Mouse (Mus musculus) heart, embryonic 12.5 days (tissue): Measurements from ENCODE around the gene Rac3. TPM values are rescaled to one million over a fixed set of nuclear protein-coding genes. Genes with fewer than 3 reads are reported as not detected.

ENCODE experiments used
- ATAC-seq: fragments of 200-750 bp; cut with Nextera tagmentation; 2 replicates; pipeline ENCODE4 v1.8.0; 2017; ENCODE audit warnings: moderate TSS enrichment, moderate library complexity; ENCODE audit not compliant: insufficient number of reproducible peaks, low FRiP score
- H3K27ac ChIP-seq: fragments of 300-500 bp; sonication (generic); 2 replicates; pipeline ENCODE4 v1.5.1; 2016; ENCODE audit warnings: mild to moderate bottlenecking, moderate library complexity; ENCODE audit not compliant: poor library complexity, severe bottlenecking
- H3K27me3 ChIP-seq: fragments of 300-500 bp; sonication (generic); replicated peaks from 2 replicates; pipeline ENCODE4 v1.6.1; 2016; ENCODE audit warnings: mild to moderate bottlenecking, moderate library complexity
- H3K36me3 ChIP-seq: fragments of 300-500 bp; sonication (generic); 2 replicates; pipeline ENCODE4 v1.6.1; 2016; ENCODE audit warnings: mild to moderate bottlenecking, moderate library complexity
- H3K4me1 ChIP-seq: fragments of 300-500 bp; sonication (generic); replicated peaks from 2 replicates; pipeline ENCODE4 v1.6.1; 2016; ENCODE audit warnings: mild to moderate bottlenecking
- H3K4me2 ChIP-seq: fragments of 300-500 bp; sonication (generic); 2 replicates; pipeline ENCODE4 v1.6.1; 2016; ENCODE audit warnings: mild to moderate bottlenecking, moderate library complexity
- H3K4me3 ChIP-seq: fragments of 300-500 bp; sonication (generic); 2 replicates; pipeline ENCODE4 v1.5.1; 2016; ENCODE audit warnings: mild to moderate bottlenecking
- H3K9ac ChIP-seq: fragments of 300-500 bp; sonication (generic); 2 replicates; pipeline ENCODE4 v1.6.1; 2016; ENCODE audit warnings: mild to moderate bottlenecking, moderate library complexity
- H3K9me3 ChIP-seq: fragments of 300-500 bp; sonication (generic); replicated peaks from 2 replicates; pipeline ENCODE4 v1.6.1; 2016; ENCODE audit warnings: mild to moderate bottlenecking, moderate library complexity
- WGBS: fragments of 180-500 bp; shearing (Covaris S2); methylation state at CpG from one replicate; pipeline ENCODE4 v1.1.7; 2016; 5-methylcytosine and 5-hydroxymethylcytosine counted together
- polyA plus RNA-seq: library from polyadenylated mRNA; unstranded; fragments of >200 nt; fragmentation: Nextera tagmentation; extraction: Ambion mirVana; gene quantifications from 2 replicates; pipeline ENCODE4 v1.2.1, GENCODE M21; 2016

Gene Rac3
- polyA plus RNA-seq, 1 experiment from 2014 or later = 7.6 TPM

DNA sequence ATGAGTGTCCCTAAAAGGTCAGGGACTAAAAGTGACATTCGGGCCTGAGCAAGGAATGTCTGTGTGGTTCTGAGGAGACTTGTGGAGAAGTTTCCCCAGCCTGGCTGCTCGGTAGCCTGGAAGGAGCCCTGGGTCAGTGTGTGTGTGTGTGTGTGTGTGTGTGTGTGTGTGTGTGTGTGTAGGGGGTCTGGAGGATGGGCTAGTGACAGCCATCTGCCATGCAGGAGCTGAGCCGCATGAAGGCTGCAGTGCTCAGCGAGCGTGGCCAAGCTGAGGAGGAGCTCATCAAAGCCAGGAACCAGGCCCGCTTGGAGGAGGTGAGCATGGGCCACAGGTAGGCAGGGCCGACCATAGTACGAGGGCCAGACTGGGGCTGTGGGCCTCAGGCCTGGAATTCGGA lies 2.0 kb upstream of the Rac3 start:
- ATAC-seq = no peak
- H3K4me1 ChIP-seq = peaks cover 28% of the 10 kb centered on the region
- H3K27me3 ChIP-seq = peaks cover 45% of the 10 kb centered on the region
- H3K4me3 ChIP-seq = no peak overlapping the region
- H3K9me3 ChIP-seq = no peaks in the 10 kb centered on the region
- 91% methylated on average over 9 of the region's 9 CpGs for WGBS
- H3K36me3 ChIP-seq = peaks cover 39% of the 10 kb centered on the region
- H3K27ac ChIP-seq = no peak overlapping the region
- no peak overlapping the region for H3K4me2 ChIP-seq
- no peak overlapping the region for H3K9ac ChIP-seq

GRCm38 (mm10) chr11:120719841-120720376 lies 1.4 kb upstream of the Rac3 start:
- Histone ChIP-seq H3K4me3 (no peak overlapping the region), H3K4me1 (peaks cover 22% of the 10 kb centered on the region), H3K9ac (no peak overlapping the region), H3K9me3 (no peaks in the 10 kb centered on the region), H3K4me2 (no peak overlapping the region), H3K36me3 (peaks cover 39% of the 10 kb centered on the region), H3K27me3 (peaks cover 45% of the 10 kb centered on the region), H3K27ac (no peak overlapping the region)
- WGBS = 91% methylated on average over 13 of the region's 13 CpGs
- no peak for ATAC-seq

DNA sequence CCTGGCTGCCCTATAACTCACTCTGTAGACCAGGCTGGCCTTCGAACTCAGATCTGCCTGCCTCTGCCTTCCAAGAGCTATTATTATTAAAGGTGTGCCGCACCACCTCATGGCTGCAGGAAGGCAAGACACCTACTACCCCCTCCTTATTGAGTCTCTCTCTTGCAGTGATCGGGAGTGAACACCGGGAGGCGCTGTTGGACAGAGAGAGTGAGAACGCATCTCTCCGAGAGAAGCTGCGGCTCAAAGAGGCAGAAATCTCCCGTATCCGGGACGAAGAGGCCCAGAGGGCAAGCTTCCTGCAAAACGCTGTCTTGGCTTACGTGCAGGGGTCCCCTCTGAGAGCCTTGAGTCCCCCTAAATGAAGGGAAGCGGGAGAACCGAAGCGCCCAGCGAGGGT lies 820 bp upstream of the Rac3 start:
- peak overlapping the region; percentile 72 for H3K4me3 ChIP-seq
- H3K9me3 ChIP-seq = no peaks in the 10 kb centered on the region
- peaks cover 18% of the 10 kb centered on the region for H3K4me1 ChIP-seq
- H3K9ac ChIP-seq = peak overlapping the region; percentile 84
- H3K36me3 ChIP-seq = peaks cover 39% of the 10 kb centered on the region
- H3K4me2 ChIP-seq = peak overlapping the region; percentile 99
- H3K27ac ChIP-seq = no peak overlapping the region
- peaks cover 49% of the 10 kb centered on the region for H3K27me3 ChIP-seq
- 12% methylated on average over 17 of the region's 17 CpGs for WGBS
- ATAC-seq = 0 out of 2 replicates have a peak, but pooled peaks have one; percentile 8

DNA sequence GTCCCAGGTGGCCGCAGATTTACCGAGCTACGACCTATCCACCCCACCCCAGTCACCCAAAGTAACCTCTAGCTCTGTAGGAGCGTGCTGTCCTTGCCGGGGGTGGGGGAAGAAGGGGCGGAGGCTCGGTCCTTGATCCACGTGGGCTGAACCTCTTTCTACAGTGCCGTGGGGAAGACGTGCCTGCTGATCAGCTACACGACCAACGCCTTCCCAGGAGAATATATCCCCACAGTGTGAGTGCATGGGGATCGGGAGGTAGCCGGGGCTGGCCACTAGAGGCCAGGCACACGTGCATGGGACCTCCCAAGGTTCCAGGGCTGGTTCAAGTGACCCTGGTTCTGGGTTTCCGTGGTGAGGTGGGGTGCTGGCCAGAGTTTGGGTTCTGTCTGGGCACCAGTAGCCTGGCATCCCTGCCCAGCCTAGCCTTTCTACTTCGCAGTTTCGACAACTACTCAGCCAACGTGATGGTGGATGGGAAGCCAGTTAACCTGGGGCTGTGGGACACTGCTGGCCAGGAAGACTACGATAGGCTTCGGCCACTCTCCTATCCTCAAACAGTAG lies 879 bp downstream of the Rac3 start:
- no peak for ATAC-seq
- WGBS = 21% methylated on average over 21 of the region's 21 CpGs

GRCm38 (mm10) chr11:120722761-120723382 lies 1.6 kb downstream of the Rac3 start:
- no peaks in the 10 kb centered on the region for H3K9me3 ChIP-seq
- no peak for ATAC-seq
- no peak overlapping the region for H3K4me3 ChIP-seq
- H3K27me3 ChIP-seq = peaks cover 59% of the 10 kb centered on the region
- no peak overlapping the region for H3K27ac ChIP-seq
- WGBS = 85% methylated on average over 11 of the region's 11 CpGs
- no peak overlapping the region for H3K9ac ChIP-seq
- H3K4me2 ChIP-seq = no peak overlapping the region
- H3K4me1 ChIP-seq = peaks cover 28% of the 10 kb centered on the region
- peaks cover 22% of the 10 kb centered on the region for H3K36me3 ChIP-seq

More for the DNA sequence above, 879 bp downstream of the Rac3 start:
- Histone ChIP-seq H3K27me3 (peaks cover 59% of the 10 kb centered on the region), H3K4me2 (peak overlapping the region; percentile 99), H3K4me3 (peak overlapping the region; percentile 72), H3K36me3 (peaks cover 29% of the 10 kb centered on the region), H3K9me3 (no peaks in the 10 kb centered on the region), H3K27ac (no peak overlapping the region), H3K9ac (peak overlapping the region; percentile 84), H3K4me1 (peaks cover 28% of the 10 kb centered on the region)

DNA sequence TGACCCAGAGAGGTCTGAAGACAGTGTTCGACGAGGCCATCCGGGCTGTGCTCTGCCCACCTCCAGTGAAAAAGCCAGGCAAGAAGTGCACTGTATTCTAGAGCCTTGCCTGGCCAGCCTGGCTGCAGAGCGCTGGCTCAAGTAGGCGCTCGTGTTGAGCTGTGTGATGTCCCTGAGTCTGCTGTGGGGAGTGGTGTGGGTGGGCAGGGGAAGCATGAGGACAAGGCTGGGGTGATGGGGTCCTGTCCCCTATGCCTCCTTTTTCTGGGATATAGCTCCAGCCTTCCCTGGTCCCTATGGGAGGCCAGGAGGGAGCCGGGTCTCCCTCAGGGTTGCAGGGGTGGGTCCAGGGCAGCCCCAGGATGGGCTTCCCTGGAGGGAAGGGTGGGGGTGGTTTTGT lies 2.2 kb downstream of the Rac3 start:
- H3K36me3 ChIP-seq = peaks cover 16% of the 10 kb centered on the region
- H3K9ac ChIP-seq = no peak overlapping the region
- peaks cover 28% of the 10 kb centered on the region for H3K4me1 ChIP-seq
- no peak for ATAC-seq
- no peak overlapping the region for H3K4me2 ChIP-seq
- no peak overlapping the region for H3K27ac ChIP-seq
- peaks cover 64% of the 10 kb centered on the region for H3K27me3 ChIP-seq
- no peaks in the 10 kb centered on the region for H3K9me3 ChIP-seq
- WGBS = 84% methylated on average over 7 of the region's 7 CpGs
- H3K4me3 ChIP-seq = no peak overlapping the region

DNA sequence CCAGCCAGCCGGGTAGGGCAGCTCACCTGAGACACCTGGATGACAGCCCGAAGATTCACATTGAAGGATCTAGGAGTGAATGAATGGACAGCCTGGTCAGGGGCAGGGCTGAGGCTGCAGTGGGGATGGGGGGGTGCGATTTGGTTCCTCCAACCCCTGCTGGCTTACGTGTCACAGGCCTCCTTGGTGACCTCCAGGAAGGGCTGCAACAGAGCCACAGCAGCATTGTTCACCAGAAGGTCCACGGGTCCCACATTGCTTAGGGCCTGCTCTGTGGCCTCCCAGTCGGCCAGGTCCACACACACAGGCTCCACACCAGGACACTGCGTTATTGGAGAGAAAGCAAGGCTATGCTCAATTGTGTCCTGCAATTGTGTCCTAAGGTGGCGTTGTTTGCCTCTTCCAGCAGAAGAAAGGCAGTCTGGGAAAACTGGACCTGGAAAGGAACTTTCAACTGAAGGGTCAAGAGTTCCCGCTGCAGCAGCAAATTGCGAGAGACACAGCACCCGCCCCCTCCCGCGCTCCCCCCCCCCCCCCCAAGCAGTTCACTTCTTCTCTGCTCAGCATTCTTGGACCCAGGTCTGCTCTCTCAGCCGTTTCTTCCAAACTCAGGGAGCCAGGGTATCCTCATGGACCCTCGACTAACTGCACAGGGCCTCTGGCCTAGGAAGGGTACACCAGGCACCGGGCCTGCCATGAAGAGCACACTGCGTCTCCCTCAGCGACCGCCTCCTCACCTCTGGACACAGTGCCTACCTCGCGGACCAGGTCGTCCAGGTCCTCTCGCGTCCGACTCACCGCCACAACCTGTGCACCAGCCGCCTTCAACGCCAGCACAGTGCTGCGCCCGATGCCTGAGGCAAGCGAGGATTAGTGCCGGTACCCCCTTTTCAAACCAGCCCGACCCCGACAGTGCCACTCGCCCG lies 5.2 kb downstream of the Rac3 start:
- Histone ChIP-seq H3K9ac (peak overlapping the region; percentile 54), H3K4me1 (peaks cover 21% of the 10 kb centered on the region), H3K27me3 (peaks cover 68% of the 10 kb centered on the region), H3K4me3 (peak overlapping the region; percentile 64), H3K36me3 (no peaks in the 10 kb centered on the region), H3K27ac (no peak overlapping the region), H3K4me2 (peak overlapping the region; percentile 91), H3K9me3 (no peaks in the 10 kb centered on the region)
- peak; percentile 19 for ATAC-seq
- 22% methylated on average over 32 of the region's 36 CpGs for WGBS

DNA sequence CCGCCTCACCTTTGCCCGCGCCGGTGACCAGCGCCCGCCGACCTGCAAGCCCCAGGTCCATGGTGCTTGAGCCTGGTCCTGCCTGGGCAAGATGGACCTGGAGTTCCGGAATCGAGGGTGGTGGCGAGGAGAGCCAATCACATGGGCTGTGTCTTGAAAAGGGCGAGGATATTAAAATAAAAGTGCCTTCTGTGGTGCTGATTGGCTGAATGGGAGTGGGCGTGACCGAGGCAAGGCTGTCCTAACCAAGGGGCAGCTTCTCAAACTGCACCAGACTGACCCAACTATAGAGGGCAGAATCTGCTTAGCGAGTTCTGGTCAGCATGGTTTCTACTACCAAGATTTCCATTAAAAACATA lies 5.9 kb downstream of the Rac3 start, which contains the start of gene Dcxr:
Dcxr (minus strand) TSS at position 113 of the 359 bp plus-strand sequence.
- Histone ChIP-seq H3K9me3 (no peaks in the 10 kb centered on the region), H3K9ac (peak within 1 kb of the TSS; percentile 54), H3K27me3 (peaks cover 61% of the 10 kb centered on the region), H3K4me2 (peak within 1 kb of the TSS; percentile 91), H3K36me3 (no peaks in the 10 kb centered on the region), H3K4me3 (peak within 1 kb of the TSS; percentile 64), H3K27ac (no peak within 1 kb of the TSS), H3K4me1 (peaks cover 15% of the 10 kb centered on the region)
- WGBS = 1% methylated on average over 14 of the region's 14 CpGs
- ATAC-seq = peak; percentile 89

- Histone ChIP-seq H3K27ac (no peak overlapping the region), H3K4me2 (peak overlapping the region; percentile 91), H3K4me1 (peaks cover 18% of the 10 kb centered on the region), H3K9me3 (no peaks in the 10 kb centered on the region), H3K9ac (no peak overlapping the region), H3K4me3 (no peak overlapping the region), H3K27me3 (peaks cover 57% of the 10 kb centered on the region), H3K36me3 (no peaks in the 10 kb centered on the region)
- no peak for ATAC-seq
- WGBS = 59% methylated on average over 12 of the region's 12 CpGs
Observed at GRCm38 (mm10) chr11:120727564-120727963, 6.3 kb downstream of the Rac3 start.

GRCm38 (mm10) chr11:120728530-120729240 lies 7.4 kb downstream of the Rac3 start:
- Histone ChIP-seq H3K9ac (no peak overlapping the region), H3K36me3 (no peaks in the 10 kb centered on the region), H3K27ac (no peak overlapping the region), H3K4me1 (peaks cover 21% of the 10 kb centered on the region), H3K9me3 (no peaks in the 10 kb centered on the region), H3K4me3 (no peak overlapping the region), H3K4me2 (no peak overlapping the region), H3K27me3 (peaks cover 55% of the 10 kb centered on the region)
- no peak for ATAC-seq
- WGBS = 60% methylated on average over 11 of the region's 11 CpGs
